Mouse (Mus musculus) adrenal gland, postnatal 14 days (tissue): ENCODE results near the gene Tpbgl. TPM values are rescaled to one million over a fixed set of nuclear protein-coding genes. Genes with fewer than 3 reads are reported as not detected.

Experiments used
- DNase-seq: peaks from one replicate; pipeline ENCODE4 v3.0.0; 2021; ENCODE audit warnings: mixed read lengths
- total RNA-seq: library from RNA; stranded (reverse); gene quantifications from 2 replicates; pipeline ENCODE4 v1.2.3, GENCODE M21; 2021

The Tpbgl gene
- total RNA-seq, 1 experiment from 2014 or later = 14.7 TPM

GRCm38 (mm10) chr7:99580247-99580646, 46.7 kb downstream of the Tpbgl start:
- DNase-seq = no peak

- DNase-seq = peak; percentile 25
Observed at GRCm38 (mm10) chr7:99579491-99580190, 47.3 kb downstream of the Tpbgl start.

GRCm38 (mm10) chr7:99578246-99578645, 48.7 kb downstream of the Tpbgl start:
- no peak for DNase-seq

Other genes with a start within 250 kb of the Tpbgl start
- gene Gdpd5, start 245.7 kb downstream of the Tpbgl start, total RNA-seq = 10.9 and 11.0 TPM in 2 replicates
- gene Klhl35, start 161.1 kb downstream of the Tpbgl start, total RNA-seq = 1.3 TPM in 2 replicates
- gene Rps3, start 143.4 kb downstream of the Tpbgl start, total RNA-seq = 563 and 690 TPM in 2 replicates
- gene Arrb1, start 91.6 kb downstream of the Tpbgl start, total RNA-seq = 48.9 and 57.9 TPM in 2 replicates
- 19.8 and 26.8 TPM in 2 replicates for gene Slco2b1, start 84.2 kb upstream of the Tpbgl start, total RNA-seq
- gene Olfr520, start 103.2 kb upstream of the Tpbgl start, total RNA-seq = not detected in 2 replicates
- not detected in 2 replicates for gene Olfr521, start 136.4 kb upstream of the Tpbgl start, total RNA-seq
- gene Neu3, start 201.3 kb upstream of the Tpbgl start, total RNA-seq = 2.6 and 3.3 TPM in 2 replicates
- gene Xrra1, start 232.0 kb upstream of the Tpbgl start, total RNA-seq = 1.1 and 2.0 TPM in 2 replicates
- gene Spcs2, start 236.4 kb upstream of the Tpbgl start, total RNA-seq = 129 and 145 TPM in 2 replicates